Mouse (Mus musculus): Measurements from ENCODE around the gene Slc44a1. TPM values are rescaled to one million over a fixed set of nuclear protein-coding genes. Genes with fewer than 3 reads are reported as not detected.

Slc44a1 gene
- polyA plus RNA-seq (2011; ENCODE audit: insufficient read depth, insufficient read length, low replicate concordance, missing spikeins) = 6.8 and 10.2 TPM in 2 replicates

DNA sequence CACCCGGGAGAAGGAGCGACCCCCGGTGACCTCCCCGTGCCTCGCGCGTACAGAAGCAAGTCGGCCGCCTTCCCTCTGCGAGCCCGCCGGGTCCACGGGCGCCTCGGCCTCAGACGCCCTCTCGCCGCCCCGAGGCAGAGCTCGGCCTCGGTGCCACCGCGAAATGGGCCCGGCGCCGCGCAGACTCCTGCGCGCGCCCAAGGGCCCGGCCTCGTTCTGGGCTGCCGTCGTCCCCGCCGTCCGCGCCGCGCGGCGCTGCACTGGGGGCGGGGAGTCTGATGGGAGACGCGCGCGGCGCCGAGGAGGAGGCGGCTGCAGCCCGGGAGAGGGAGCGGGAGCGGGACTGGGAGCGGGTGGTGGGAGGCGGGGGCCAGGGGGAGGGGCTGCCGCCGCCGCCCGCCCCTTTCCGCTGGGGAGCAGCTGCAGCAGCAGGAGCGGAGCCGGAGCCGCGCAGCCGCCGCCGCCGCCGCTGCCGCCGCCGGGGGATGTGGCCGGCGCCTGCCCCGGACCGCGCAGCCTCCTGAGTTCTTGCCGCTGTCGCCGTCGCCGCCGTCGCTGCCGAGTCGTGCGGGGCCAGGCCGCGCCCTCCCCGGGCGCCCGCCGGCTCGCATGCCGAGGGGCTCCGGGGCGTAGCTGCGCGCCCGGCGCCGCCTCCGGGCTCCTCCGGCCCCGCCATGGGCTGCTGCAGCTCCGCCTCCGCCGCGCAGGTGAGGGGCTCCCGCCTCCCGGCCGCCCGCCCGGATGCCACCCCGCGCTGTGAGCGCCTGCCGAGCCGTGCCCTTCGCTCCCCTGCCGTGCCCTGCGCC lies at the start of gene Slc44a1:
Gene Slc44a1 (plus strand): TSS at position 404 of the 806 bp plus-strand sequence.
- Histone ChIP-seq H3K4me1 (ENCODE audit: control insufficient read depth, insufficient read depth, low read length) (peaks cover 1% of the 10 kb centered on the region; the same call in 1 of the 2 replicates), H3K4me3 (replicated peaks; ENCODE audit: control insufficient read depth, low read depth, low read length) (peak within 1 kb of the TSS; percentile 81), H3K27ac (ENCODE audit: control insufficient read depth, insufficient read depth, low read depth, low read length, poor library complexity) (peak within 1 kb of the TSS; percentile 97)
- TF ChIP-seq CTCF (IDR thresholded peaks at IDR 0.05; ENCODE audit: control insufficient read depth, insufficient read depth, low read length) = no peak
- peak; percentile 77 for TF ChIP-seq POLR2A (IDR thresholded peaks at IDR 0.05; ENCODE audit: borderline replicate concordance, control insufficient read depth, low read depth, low read length)
- 1% methylated on average over 111 of the region's 122 CpGs for WGBS

- no peak for TF ChIP-seq POLR2A (IDR thresholded peaks at IDR 0.05; ENCODE audit: borderline replicate concordance, control insufficient read depth, low read depth, low read length)
- no peak for TF ChIP-seq CTCF (IDR thresholded peaks at IDR 0.05; ENCODE audit: control insufficient read depth, insufficient read depth, low read length)
- WGBS = 48% methylated on average over 3 of the region's 3 CpGs
- Histone ChIP-seq H3K4me3 (replicated peaks; ENCODE audit: control insufficient read depth, low read depth, low read length) (no peak overlapping the region), H3K27ac (ENCODE audit: control insufficient read depth, insufficient read depth, low read depth, low read length, poor library complexity) (no peak overlapping the region), H3K4me1 (ENCODE audit: control insufficient read depth, insufficient read depth, low read length) (no peaks in the 10 kb centered on the region; the same call in 1 of the 2 replicates)
Measured at GRCm38 (mm10) chr4:53395002-53395401, 45.2 kb upstream of the Slc44a1 start.

- no peak overlapping the region for H3K27ac ChIP-seq (ENCODE audit: control insufficient read depth, insufficient read depth, low read depth, low read length, poor library complexity)
- H3K4me1 ChIP-seq (ENCODE audit: control insufficient read depth, insufficient read depth, low read length) = no peaks in the 10 kb centered on the region; the same call in 1 of the 2 replicates
- 83% methylated on average over 11 of the region's 11 CpGs for WGBS
- H3K4me3 ChIP-seq (replicated peaks; ENCODE audit: control insufficient read depth, low read depth, low read length) = no peak overlapping the region
- no peak for TF ChIP-seq POLR2A (IDR thresholded peaks at IDR 0.05; ENCODE audit: borderline replicate concordance, control insufficient read depth, low read depth, low read length)
- TF ChIP-seq CTCF (IDR thresholded peaks at IDR 0.05; ENCODE audit: control insufficient read depth, insufficient read depth, low read length) = no peak
Measured at GRCm38 (mm10) chr4:53396623-53397192, 43.5 kb upstream of the Slc44a1 start.

GRCm38 (mm10) chr4:53397280-53398117 lies 42.7 kb upstream of the Slc44a1 start:
- WGBS = 35% methylated on average over 4 of the region's 4 CpGs
- no peak overlapping the region for H3K27ac ChIP-seq (ENCODE audit: control insufficient read depth, insufficient read depth, low read depth, low read length, poor library complexity)

DNA sequence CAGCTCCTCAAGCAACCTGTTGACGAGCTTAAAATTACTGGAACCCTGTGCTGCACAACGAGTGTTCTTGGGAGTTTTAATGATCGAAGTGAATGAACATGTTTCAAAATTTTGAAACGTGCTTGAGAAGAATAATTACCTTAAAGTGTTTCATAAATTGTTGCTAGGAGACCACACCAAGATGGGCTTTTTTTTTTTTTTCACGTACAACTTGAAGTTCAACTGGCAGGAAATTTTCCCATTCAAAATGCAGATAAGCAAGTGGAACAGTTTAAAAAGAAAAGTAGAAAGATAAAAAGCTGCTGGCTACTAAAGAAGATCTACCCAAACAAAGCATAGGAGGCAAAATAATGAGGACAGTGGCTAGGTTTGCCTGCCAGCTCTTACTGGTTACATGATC lies 41.7 kb upstream of the Slc44a1 start:
- Histone ChIP-seq H3K27ac (ENCODE audit: control insufficient read depth, insufficient read depth, low read depth, low read length, poor library complexity) (no peak overlapping the region), H3K4me3 (replicated peaks; ENCODE audit: control insufficient read depth, low read depth, low read length) (no peak overlapping the region), H3K4me1 (ENCODE audit: control insufficient read depth, insufficient read depth, low read length) (no peaks in the 10 kb centered on the region; the same call in 1 of the 2 replicates)
- TF ChIP-seq POLR2A (IDR thresholded peaks at IDR 0.05; ENCODE audit: borderline replicate concordance, control insufficient read depth, low read depth, low read length) (no peak), CTCF (IDR thresholded peaks at IDR 0.05; ENCODE audit: control insufficient read depth, insufficient read depth, low read length) (no peak)
- 56% methylated on average over 5 of the region's 5 CpGs for WGBS

More at GRCm38 (mm10) chr4:53397280-53398117, 42.7 kb upstream of the Slc44a1 start:
- TF ChIP-seq POLR2A (IDR thresholded peaks at IDR 0.05; ENCODE audit: borderline replicate concordance, control insufficient read depth, low read depth, low read length) = no peak
- no peak for TF ChIP-seq CTCF (IDR thresholded peaks at IDR 0.05; ENCODE audit: control insufficient read depth, insufficient read depth, low read length)
- Histone ChIP-seq H3K4me3 (replicated peaks; ENCODE audit: control insufficient read depth, low read depth, low read length) (no peak overlapping the region), H3K4me1 (ENCODE audit: control insufficient read depth, insufficient read depth, low read length) (no peaks in the 10 kb centered on the region; the same call in 1 of the 2 replicates)

DNA sequence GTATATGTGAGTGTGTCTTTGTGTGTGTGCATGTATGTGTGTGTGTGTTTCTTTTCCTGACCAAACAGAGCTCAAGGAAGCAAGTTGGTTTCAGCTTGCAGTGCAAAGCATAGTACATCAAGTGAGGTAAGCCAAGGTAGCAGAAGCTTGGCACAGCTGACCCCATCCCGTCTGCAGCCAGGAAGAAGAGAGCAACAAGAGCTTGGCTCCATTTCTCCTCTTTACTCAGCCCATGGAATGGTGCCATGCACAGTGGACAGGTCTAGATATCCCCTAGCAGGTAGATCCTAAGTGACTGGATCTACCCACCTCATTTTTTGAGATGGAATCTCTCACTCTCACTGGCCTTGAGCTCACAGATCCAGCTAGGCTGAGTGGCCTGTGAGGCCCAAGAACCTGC lies 40.8 kb upstream of the Slc44a1 start:
- Histone ChIP-seq H3K27ac (ENCODE audit: control insufficient read depth, insufficient read depth, low read depth, low read length, poor library complexity) (no peak overlapping the region), H3K4me1 (ENCODE audit: control insufficient read depth, insufficient read depth, low read length) (no peaks in the 10 kb centered on the region; the same call in 1 of the 2 replicates), H3K4me3 (replicated peaks; ENCODE audit: control insufficient read depth, low read depth, low read length) (no peak overlapping the region)
- 88% methylated on average over 1 of the region's 1 CpGs for WGBS
- TF ChIP-seq CTCF (IDR thresholded peaks at IDR 0.05; ENCODE audit: control insufficient read depth, insufficient read depth, low read length) (no peak), POLR2A (IDR thresholded peaks at IDR 0.05; ENCODE audit: borderline replicate concordance, control insufficient read depth, low read depth, low read length) (no peak)

- no peak for TF ChIP-seq POLR2A (IDR thresholded peaks at IDR 0.05; ENCODE audit: borderline replicate concordance, control insufficient read depth, low read depth, low read length)
- no peak for TF ChIP-seq CTCF (IDR thresholded peaks at IDR 0.05; ENCODE audit: control insufficient read depth, insufficient read depth, low read length)
- H3K27ac ChIP-seq (ENCODE audit: control insufficient read depth, insufficient read depth, low read depth, low read length, poor library complexity) = no peak overlapping the region
- WGBS = 90% methylated on average over 12 of the region's 12 CpGs
Measured at GRCm38 (mm10) chr4:53403386-53403785, 36.8 kb upstream of the Slc44a1 start.

More at GRCm38 (mm10) chr4:53403386-53403785, 36.8 kb upstream of the Slc44a1 start:
- no peaks in the 10 kb centered on the region for H3K4me1 ChIP-seq (ENCODE audit: control insufficient read depth, insufficient read depth, low read length)
- H3K4me3 ChIP-seq (replicated peaks; ENCODE audit: control insufficient read depth, low read depth, low read length) = no peak overlapping the region

All from bone marrow, adult 2 months (tissue).